Mouse (Mus musculus): ENCODE measurements around the gene D1Pas1. TPM values are rescaled to one million over a fixed set of nuclear protein-coding genes. Genes with fewer than 3 reads are reported as not detected.

The D1Pas1 gene
- polyA plus RNA-seq, 1 experiment from 2014 or later: 0.12 TPM

DNA sequence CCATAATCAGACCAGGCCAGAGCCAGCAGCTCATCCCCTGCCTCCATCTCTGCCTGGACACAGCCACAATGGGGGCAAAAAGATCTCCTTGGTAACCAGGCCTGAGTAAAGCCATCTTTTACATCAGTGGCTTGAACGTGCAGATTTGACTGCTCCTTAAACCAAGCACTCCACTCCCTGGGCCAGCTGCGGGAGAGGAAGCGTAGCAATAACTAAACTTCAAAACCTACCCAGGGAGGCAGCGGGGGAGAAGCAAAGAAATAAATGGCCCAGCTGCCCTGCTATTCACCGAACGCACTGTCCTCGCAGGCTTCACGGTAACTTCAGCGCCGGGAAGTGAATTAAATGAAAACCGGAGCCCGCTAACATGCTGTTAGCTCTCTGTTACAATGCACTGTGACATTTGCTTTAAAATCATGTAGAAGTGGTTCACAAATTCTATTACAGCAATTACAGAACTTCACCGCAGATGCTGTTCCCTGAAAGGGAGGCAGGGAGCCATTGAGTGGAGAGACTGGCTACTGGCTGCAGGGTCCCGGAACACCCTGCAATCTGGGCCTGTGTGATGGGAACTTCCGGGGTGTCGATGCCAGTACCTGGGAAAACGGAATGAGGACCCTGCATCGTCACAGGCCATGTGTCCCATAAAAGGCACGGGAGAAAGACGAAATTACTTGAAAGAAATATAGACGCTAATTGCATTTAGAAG is 30.5 kb downstream of the D1Pas1 start:
- H3K36me3 ChIP-seq (ENCODE audit: control insufficient read depth, insufficient read depth, low read length): no peaks in the 10 kb centered on the region
- H3K27me3 ChIP-seq (ENCODE audit: control insufficient read depth, insufficient read depth, low read length): no peaks in the 10 kb centered on the region
- DNase-seq: peak; percentile 44
- H3K4me3 ChIP-seq (replicated peaks; ENCODE audit: low read depth, low read length): no peak overlapping the region
- 51% methylated on average over 21 of the region's 21 CpGs for WGBS
- peak overlapping the region; percentile 6; the same call in 1 of the 2 replicates for H3K4me2 ChIP-seq (ENCODE audit: low read length)
- H3K9me3 ChIP-seq (ENCODE audit: control insufficient read depth, low read length): no peaks in the 10 kb centered on the region
- H3K27ac ChIP-seq (replicated peaks; ENCODE audit: low read depth, low read length): no peak overlapping the region
- no peak overlapping the region for H3K9ac ChIP-seq (replicated peaks; ENCODE audit: low read length)
- ATAC-seq (ENCODE audit: low FRiP score, low TSS enrichment): no peak
- peaks cover 6% of the 10 kb centered on the region for H3K4me1 ChIP-seq (ENCODE audit: control insufficient read depth, insufficient read depth, low read length)

DNA sequence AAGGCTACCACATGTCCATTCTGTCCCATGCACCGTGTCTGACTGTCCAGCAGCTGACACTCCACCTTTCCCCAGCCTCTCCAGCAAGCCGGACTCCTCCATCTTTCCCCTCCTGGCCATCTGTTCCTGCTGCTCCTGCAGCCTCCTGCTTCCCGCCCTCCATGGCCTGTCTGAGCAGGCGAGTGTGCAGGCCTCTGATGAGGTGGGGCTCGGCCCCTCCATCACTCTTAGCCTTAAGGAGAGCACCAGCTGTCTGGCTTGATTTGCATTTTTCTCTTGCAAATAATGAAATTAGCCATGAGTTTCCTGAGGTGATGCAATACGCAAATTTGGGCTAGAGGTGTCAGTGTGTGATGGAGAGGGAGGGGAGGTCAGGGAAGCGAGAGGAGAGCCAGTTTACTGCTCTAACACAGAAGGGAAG is 36.2 kb downstream of the D1Pas1 start:
- no peak for ATAC-seq (ENCODE audit: low FRiP score, low TSS enrichment)
- Histone ChIP-seq H3K4me2 (ENCODE audit: low read length) (no peak overlapping the region), H3K4me3 (replicated peaks; ENCODE audit: low read depth, low read length) (no peak overlapping the region), H3K36me3 (ENCODE audit: control insufficient read depth, insufficient read depth, low read length) (no peaks in the 10 kb centered on the region), H3K4me1 (ENCODE audit: control insufficient read depth, insufficient read depth, low read length) (no peaks in the 10 kb centered on the region), H3K27me3 (ENCODE audit: control insufficient read depth, insufficient read depth, low read length) (no peaks in the 10 kb centered on the region), H3K9ac (replicated peaks; ENCODE audit: low read length) (no peak overlapping the region), H3K27ac (replicated peaks; ENCODE audit: low read depth, low read length) (no peak overlapping the region), H3K9me3 (ENCODE audit: control insufficient read depth, low read length) (no peaks in the 10 kb centered on the region)
- 57% methylated on average over 7 of the region's 7 CpGs for WGBS
- DNase-seq: no peak

DNA sequence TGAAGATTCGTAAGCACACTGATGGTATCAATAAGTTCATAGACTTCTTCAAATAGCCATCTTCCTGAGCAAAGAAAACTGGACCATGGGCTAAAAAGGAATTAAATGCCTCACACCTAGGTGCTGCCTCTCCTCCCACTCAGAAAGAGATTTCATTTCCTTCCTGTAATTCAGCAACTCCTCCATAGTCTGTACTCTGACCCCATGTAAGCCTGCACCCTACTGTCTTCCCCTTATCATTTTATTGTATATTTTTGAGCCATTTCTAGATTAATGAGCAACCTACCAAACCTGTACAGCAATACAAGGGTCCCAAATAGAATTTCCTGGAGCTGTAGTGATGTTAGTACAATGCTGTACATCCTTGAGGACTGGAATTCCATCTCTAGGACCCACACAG is 37.1 kb downstream of the D1Pas1 start:
- Histone ChIP-seq H3K4me3 (replicated peaks; ENCODE audit: low read depth, low read length) (no peak overlapping the region), H3K9ac (replicated peaks; ENCODE audit: low read length) (no peak overlapping the region), H3K4me1 (ENCODE audit: control insufficient read depth, insufficient read depth, low read length) (no peaks in the 10 kb centered on the region), H3K4me2 (ENCODE audit: low read length) (no peak overlapping the region), H3K9me3 (ENCODE audit: control insufficient read depth, low read length) (no peaks in the 10 kb centered on the region), H3K27me3 (ENCODE audit: control insufficient read depth, insufficient read depth, low read length) (no peaks in the 10 kb centered on the region), H3K36me3 (ENCODE audit: control insufficient read depth, insufficient read depth, low read length) (no peaks in the 10 kb centered on the region), H3K27ac (replicated peaks; ENCODE audit: low read depth, low read length) (no peak overlapping the region)
- DNase-seq (no peak), ATAC-seq (ENCODE audit: low FRiP score, low TSS enrichment) (no peak)
- 93% methylated on average over 1 of the region's 1 CpGs for WGBS

GRCm38 (mm10) chr1:187006227-187006925 is 39.2 kb downstream of the D1Pas1 start:
- Histone ChIP-seq H3K4me3 (replicated peaks; ENCODE audit: low read depth, low read length) (no peak overlapping the region), H3K27me3 (ENCODE audit: control insufficient read depth, insufficient read depth, low read length) (no peaks in the 10 kb centered on the region), H3K4me2 (ENCODE audit: low read length) (no peak overlapping the region), H3K9me3 (ENCODE audit: control insufficient read depth, low read length) (no peaks in the 10 kb centered on the region), H3K36me3 (ENCODE audit: control insufficient read depth, insufficient read depth, low read length) (no peaks in the 10 kb centered on the region), H3K9ac (replicated peaks; ENCODE audit: low read length) (no peak overlapping the region), H3K4me1 (ENCODE audit: control insufficient read depth, insufficient read depth, low read length) (no peaks in the 10 kb centered on the region), H3K27ac (replicated peaks; ENCODE audit: low read depth, low read length) (no peak overlapping the region)
- no peak for DNase-seq
- 85% methylated on average over 14 of the region's 14 CpGs for WGBS
- ATAC-seq (ENCODE audit: low FRiP score, low TSS enrichment): no peak

DNA sequence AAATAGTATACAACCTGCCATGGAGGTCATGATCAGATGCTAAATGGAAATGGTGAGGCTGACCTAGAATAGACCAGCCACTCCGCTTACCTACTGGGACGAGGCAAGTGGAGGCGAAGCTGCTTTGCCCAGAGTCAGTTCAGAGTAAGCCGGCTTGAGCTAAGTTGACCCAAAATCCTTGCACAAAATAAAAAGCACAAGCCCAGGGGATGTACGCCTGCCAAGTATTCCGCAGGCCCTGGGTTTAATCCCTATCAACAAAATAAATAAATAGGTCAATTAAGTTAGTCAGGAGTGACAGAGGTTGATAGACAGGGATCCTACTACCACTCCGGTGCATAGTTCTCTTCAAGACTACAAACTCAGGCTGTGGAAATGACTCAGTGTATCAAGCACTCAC is 41.0 kb downstream of the D1Pas1 start:
- H3K27ac ChIP-seq (replicated peaks; ENCODE audit: low read depth, low read length): no peak overlapping the region
- WGBS: 81% methylated on average over 7 of the region's 7 CpGs
- no peaks in the 10 kb centered on the region for H3K4me1 ChIP-seq (ENCODE audit: control insufficient read depth, insufficient read depth, low read length)
- no peak overlapping the region for H3K9ac ChIP-seq (replicated peaks; ENCODE audit: low read length)
- no peaks in the 10 kb centered on the region for H3K36me3 ChIP-seq (ENCODE audit: control insufficient read depth, insufficient read depth, low read length)
- no peak overlapping the region for H3K4me3 ChIP-seq (replicated peaks; ENCODE audit: low read depth, low read length)
- no peak overlapping the region for H3K4me2 ChIP-seq (ENCODE audit: low read length)
- DNase-seq (no peak), ATAC-seq (ENCODE audit: low FRiP score, low TSS enrichment) (no peak)
- H3K27me3 ChIP-seq (ENCODE audit: control insufficient read depth, insufficient read depth, low read length): no peaks in the 10 kb centered on the region
- H3K9me3 ChIP-seq (ENCODE audit: control insufficient read depth, low read length): no peaks in the 10 kb centered on the region

GRCm38 (mm10) chr1:187010071-187010470 is 42.9 kb downstream of the D1Pas1 start:
- DNase-seq (no peak), ATAC-seq (ENCODE audit: low FRiP score, low TSS enrichment) (no peak)
- H3K9me3 ChIP-seq (ENCODE audit: control insufficient read depth, low read length): no peaks in the 10 kb centered on the region
- H3K36me3 ChIP-seq (ENCODE audit: control insufficient read depth, insufficient read depth, low read length): no peaks in the 10 kb centered on the region
- H3K9ac ChIP-seq (replicated peaks; ENCODE audit: low read length): no peak overlapping the region
- H3K27me3 ChIP-seq (ENCODE audit: control insufficient read depth, insufficient read depth, low read length): no peaks in the 10 kb centered on the region
- H3K4me2 ChIP-seq (ENCODE audit: low read length): no peak overlapping the region
- no peak overlapping the region for H3K27ac ChIP-seq (replicated peaks; ENCODE audit: low read depth, low read length)
- H3K4me3 ChIP-seq (replicated peaks; ENCODE audit: low read depth, low read length): no peak overlapping the region
- 70% methylated on average over 11 of the region's 11 CpGs for WGBS
- no peaks in the 10 kb centered on the region for H3K4me1 ChIP-seq (ENCODE audit: control insufficient read depth, insufficient read depth, low read length)

DNA sequence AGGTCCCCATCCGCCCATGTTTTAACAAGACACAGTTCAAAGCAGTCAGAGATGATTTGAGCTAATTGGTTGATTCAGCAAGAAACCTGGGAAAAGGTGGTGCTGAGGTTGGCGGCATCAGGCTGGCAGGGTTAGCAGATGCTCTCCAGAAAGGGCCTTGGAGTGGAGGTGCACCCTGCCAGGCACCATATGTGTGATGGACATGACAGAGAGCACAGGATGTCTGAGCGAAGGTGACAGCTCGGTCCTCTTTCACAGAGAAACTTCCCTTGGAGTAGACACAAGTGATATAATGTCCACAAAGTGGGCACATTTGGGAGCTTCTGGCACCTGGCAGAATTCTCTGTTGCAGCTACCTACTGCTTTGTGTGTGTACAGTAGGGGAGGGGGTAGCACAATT is 44.4 kb downstream of the D1Pas1 start:
- WGBS: 91% methylated on average over 4 of the region's 4 CpGs
- no peak for DNase-seq
- H3K4me1 ChIP-seq (ENCODE audit: control insufficient read depth, insufficient read depth, low read length): no peaks in the 10 kb centered on the region

DNA sequence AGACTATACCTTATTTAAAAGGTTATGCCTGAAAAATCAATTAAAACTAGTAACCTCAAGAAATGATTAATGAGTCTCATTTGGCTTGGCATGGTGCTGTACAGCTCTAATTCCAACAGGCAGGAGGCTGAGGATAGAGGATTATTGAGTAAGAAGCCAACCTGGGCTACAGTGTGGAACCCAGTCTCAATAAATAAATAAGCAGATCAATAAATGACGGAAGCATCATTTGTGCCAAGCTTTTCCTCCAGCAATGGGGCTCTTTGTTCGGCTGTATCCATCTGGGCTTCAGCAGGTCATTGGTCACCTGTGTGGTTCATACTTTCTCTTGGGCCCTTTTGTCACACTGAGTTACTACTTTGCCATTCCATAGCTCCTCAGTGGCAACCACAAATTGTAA is 46.9 kb downstream of the D1Pas1 start:
- 93% methylated on average over 2 of the region's 2 CpGs for WGBS
- ATAC-seq (ENCODE audit: low FRiP score, low TSS enrichment) (no peak), DNase-seq (no peak)
- Histone ChIP-seq H3K36me3 (ENCODE audit: control insufficient read depth, insufficient read depth, low read length) (no peaks in the 10 kb centered on the region), H3K27ac (replicated peaks; ENCODE audit: low read depth, low read length) (no peak overlapping the region), H3K4me3 (replicated peaks; ENCODE audit: low read depth, low read length) (no peak overlapping the region), H3K27me3 (ENCODE audit: control insufficient read depth, insufficient read depth, low read length) (no peaks in the 10 kb centered on the region), H3K9ac (replicated peaks; ENCODE audit: low read length) (no peak overlapping the region), H3K9me3 (ENCODE audit: control insufficient read depth, low read length) (no peaks in the 10 kb centered on the region), H3K4me1 (ENCODE audit: control insufficient read depth, insufficient read depth, low read length) (no peaks in the 10 kb centered on the region), H3K4me2 (ENCODE audit: low read length) (no peak overlapping the region)

More for the DNA sequence above, 44.4 kb downstream of the D1Pas1 start:
- no peaks in the 10 kb centered on the region for H3K36me3 ChIP-seq (ENCODE audit: control insufficient read depth, insufficient read depth, low read length)
- no peak overlapping the region for H3K4me2 ChIP-seq (ENCODE audit: low read length)
- no peak for ATAC-seq (ENCODE audit: low FRiP score, low TSS enrichment)
- no peak overlapping the region for H3K9ac ChIP-seq (replicated peaks; ENCODE audit: low read length)
- no peak overlapping the region for H3K4me3 ChIP-seq (replicated peaks; ENCODE audit: low read depth, low read length)
- no peak overlapping the region for H3K27ac ChIP-seq (replicated peaks; ENCODE audit: low read depth, low read length)
- H3K9me3 ChIP-seq (ENCODE audit: control insufficient read depth, low read length): no peaks in the 10 kb centered on the region
- H3K27me3 ChIP-seq (ENCODE audit: control insufficient read depth, insufficient read depth, low read length): no peaks in the 10 kb centered on the region

GRCm38 (mm10) chr1:187015673-187016072 is 48.5 kb downstream of the D1Pas1 start:
- ATAC-seq (ENCODE audit: low FRiP score, low TSS enrichment): no peak
- Histone ChIP-seq H3K36me3 (ENCODE audit: control insufficient read depth, insufficient read depth, low read length) (no peaks in the 10 kb centered on the region), H3K9me3 (ENCODE audit: control insufficient read depth, low read length) (no peaks in the 10 kb centered on the region), H3K9ac (replicated peaks; ENCODE audit: low read length) (no peak overlapping the region), H3K27me3 (ENCODE audit: control insufficient read depth, insufficient read depth, low read length) (no peaks in the 10 kb centered on the region), H3K27ac (replicated peaks; ENCODE audit: low read depth, low read length) (no peak overlapping the region), H3K4me2 (ENCODE audit: low read length) (no peak overlapping the region), H3K4me1 (ENCODE audit: control insufficient read depth, insufficient read depth, low read length) (no peaks in the 10 kb centered on the region), H3K4me3 (replicated peaks; ENCODE audit: low read depth, low read length) (no peak overlapping the region)
- DNase-seq: no peak
- 92% methylated on average over 1 of the region's 1 CpGs for WGBS

Data from midbrain, embryonic 14.5 days (tissue).